Mouse (Mus musculus) cerebellum, postnatal 10 days (tissue): ENCODE data around the gene Rimkla.

Source experiments
- DNase-seq, 2 experiments: peaks; one replicate each; pipeline ENCODE4 v3.0.0; 2021; ENCODE audit warnings: mixed read lengths in 2 of 2

Gene Rimkla

GRCm38 (mm10) chr4:119467720-119468380 is 24.6 kb downstream of the Rimkla start:
- peak; percentile 79 to 85 for DNase-seq

DNA sequence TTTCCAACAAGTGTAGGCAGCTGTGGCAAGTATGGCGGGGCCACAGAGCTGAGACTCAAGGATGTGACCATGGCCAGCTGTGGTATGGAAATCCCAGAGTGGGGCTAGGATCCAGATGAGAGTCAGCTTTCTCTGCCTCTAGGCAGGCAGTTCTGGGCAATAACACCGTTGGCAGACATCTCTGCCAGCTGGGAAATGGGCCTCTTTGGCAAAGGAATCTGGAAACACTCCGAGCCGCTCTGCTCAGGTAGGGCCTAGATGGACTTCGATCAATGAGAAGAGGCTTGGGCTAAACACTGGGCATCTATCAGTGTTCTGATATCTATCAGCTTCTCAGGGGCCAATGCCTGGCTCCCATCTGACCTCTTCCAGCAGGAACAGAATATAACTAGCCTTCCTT is 26.6 kb downstream of the Rimkla start:
- DNase-seq: peak; percentile 62 to 69

GRCm38 (mm10) chr4:119463756-119464419 is 28.5 kb downstream of the Rimkla start:
- DNase-seq: peak; percentile 35 to 36

DNA sequence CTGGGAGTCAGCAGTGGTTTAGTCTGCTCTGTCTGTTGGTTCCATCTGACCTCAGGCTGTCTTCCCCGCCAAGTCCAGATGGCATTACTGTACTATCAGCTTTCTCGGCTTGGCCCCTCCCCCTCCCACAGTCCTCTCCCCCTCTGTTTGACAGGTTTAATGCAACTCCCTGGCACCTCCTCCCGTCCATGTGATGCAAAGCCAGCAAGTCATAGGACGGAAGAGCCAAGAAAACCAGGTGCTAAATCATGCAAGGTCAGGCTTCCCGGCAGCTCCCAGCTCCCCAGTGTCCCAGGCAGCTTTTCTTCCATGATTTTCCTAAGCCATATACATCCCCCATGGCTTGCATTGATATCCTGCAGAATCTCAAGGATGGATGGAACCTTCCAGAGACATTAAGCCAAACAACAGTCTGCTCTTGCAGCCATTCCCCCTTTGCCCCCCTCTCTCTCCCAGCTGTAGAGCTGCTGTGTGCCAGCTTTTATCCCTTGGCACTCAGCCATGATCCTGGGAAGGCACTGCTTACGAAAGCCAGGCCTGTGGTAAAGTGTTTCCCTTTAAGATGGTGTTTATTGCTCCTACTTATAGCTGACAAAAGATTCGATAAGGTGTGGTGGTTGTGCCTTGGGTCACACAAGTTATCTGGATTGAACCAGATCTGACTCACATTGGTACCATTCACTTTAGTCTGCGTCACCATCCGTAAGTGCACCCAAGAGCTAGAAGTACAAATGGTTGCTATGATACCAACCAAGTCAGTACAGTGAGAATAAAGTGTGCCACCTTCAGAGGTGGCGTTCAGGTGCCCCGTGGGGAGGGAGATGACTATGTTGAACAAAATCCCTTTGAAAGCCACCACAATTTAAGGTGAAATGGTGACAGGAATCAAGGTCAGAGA is 29.3 kb downstream of the Rimkla start:
- DNase-seq: peak; percentile 97 to 98

DNA sequence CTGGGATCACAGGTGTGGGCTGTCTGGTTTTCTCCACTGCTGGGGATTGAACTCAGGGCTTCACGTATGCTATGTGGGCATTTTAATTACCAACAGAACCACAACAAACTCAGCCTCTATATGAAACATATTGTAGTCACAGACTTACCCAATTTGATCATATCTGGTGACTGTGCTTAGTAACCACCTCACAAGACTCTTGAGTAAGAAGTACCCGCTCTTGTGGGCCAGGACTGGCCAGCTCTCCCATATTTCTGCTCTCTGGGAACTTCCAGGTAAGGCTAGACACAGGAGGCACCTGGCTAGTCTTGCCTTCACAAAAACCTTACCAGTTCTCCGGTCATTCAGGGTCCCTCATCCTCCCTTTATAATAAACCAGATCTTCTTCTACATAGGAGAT is 30.0 kb downstream of the Rimkla start:
- DNase-seq: no peak

GRCm38 (mm10) chr4:119460728-119461141 is 31.7 kb downstream of the Rimkla start:
- peak; percentile 89 to 90 for DNase-seq

DNA sequence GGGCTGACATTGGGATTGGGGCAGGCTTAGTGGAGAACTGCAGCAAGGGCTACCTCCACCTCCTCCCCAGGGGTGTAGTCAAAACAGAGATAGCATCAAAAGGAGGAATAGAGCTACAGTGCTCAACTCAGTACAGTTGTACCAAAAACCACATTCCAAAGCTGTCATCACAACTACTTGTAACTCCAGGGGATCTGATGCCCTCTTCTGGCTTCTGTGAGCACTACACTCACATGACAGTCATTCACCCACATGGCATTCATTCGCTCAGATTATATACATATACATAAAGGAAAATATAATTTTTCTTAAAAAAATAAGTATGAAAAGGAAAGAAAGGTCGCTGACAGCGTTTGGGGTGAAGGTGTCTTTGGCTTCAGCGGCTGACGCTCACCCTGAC is 32.1 kb downstream of the Rimkla start:
- DNase-seq: peak; percentile 70 to 79

GRCm38 (mm10) chr4:119453533-119453932 is 38.9 kb downstream of the Rimkla start:
- DNase-seq: peak; percentile 30 to 39

GRCm38 (mm10) chr4:119453128-119453527 is 39.3 kb downstream of the Rimkla start:
- no peak for DNase-seq

- DNase-seq: no peak
Measured at GRCm38 (mm10) chr4:119450436-119450835, 42.0 kb downstream of the Rimkla start.

- no peak for DNase-seq
Measured at GRCm38 (mm10) chr4:119447786-119448185, 44.6 kb downstream of the Rimkla start.

- no peak for DNase-seq
Measured at GRCm38 (mm10) chr4:119447261-119447660, 45.2 kb downstream of the Rimkla start.

DNA sequence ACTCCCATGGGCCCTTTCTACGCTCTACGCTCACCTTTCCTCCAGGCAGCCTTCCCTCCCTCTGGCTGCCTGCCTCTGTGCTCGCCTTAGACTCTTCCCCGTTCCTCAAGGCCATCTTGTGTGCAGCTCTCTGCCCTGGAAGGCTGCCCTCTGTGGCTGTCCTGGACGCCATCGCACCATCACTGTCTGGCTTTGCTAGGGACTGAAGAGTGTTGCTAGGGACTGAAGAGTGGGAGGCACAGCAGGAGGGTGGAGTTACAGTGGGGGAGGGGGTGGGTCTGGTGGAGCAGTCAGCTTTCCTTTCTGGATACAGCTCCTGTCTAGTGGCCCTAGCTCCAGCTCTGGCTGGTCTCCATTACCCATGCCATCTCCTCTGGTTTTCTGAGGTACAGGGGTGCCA is 49.9 kb downstream of the Rimkla start:
- DNase-seq: no peak

GRCm38 (mm10) chr4:119441836-119442235 is 50.6 kb downstream of the Rimkla start:
- no peak for DNase-seq

GRCm38 (mm10) chr4:119437936-119438335 is 54.5 kb downstream of the Rimkla start:
- no peak for DNase-seq

DNA sequence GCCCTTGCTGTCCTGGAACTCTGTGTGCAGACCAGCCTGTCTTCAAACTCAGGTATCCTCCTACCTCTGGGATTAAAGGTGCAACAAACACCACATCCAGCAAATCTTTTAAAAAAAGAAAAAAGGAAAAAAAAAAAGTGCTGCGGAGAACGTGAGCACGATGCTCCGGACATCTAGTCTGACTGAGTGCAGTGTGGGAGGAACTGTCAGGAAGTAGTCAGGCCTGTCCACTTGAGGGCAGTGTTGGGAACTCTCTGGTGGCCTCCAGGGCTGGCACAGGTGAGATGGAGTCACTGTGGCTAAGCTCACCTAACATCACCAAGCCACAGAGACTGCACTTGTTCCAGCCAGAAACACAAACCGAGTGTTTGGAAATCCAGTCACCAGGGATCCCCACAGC is 61.8 kb downstream of the Rimkla start:
- peak; percentile 86 to 87 for DNase-seq

DNA sequence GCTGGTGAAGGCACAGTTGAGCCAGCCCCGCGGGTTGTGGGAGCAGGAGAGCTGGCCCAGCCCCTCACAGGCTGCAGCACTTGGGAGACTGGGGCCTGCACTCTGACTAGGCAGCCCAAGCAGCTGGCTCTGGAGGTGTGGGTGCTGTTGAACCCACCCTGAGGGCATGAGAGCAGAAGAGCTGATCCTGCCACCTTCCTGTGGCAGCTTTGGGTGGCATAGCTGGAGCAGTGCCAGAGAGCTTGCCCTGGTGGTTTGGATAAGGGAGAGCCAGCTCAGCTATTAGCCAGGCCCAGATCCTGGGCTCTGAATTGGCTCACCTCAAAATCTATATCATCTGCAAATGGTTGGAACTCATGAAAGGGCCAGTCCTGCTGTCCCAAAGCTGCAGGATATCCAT is 64.7 kb downstream of the Rimkla start:
- peak; percentile 17 to 26 for DNase-seq

- no peak for DNase-seq
Measured at GRCm38 (mm10) chr4:119425601-119426000, 66.8 kb downstream of the Rimkla start.

DNA sequence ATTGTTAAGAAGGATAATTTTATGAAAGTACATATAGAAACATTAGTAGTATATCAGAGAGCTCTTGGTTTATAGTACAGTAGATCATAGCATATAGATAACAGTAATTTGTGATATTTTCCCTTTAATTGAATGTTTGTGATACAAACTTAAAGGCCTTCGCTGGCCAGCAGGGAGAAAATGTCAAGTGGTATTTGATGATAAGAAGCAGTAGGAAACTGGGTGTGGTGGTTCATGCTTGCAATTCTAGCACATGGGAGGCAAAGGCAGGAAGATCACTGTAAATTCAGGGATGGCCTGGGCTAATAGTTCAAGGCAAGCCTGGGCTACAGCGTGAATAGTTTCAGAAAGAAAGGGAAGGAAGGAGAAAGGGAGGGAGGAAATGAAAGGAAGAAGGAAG is 67.4 kb downstream of the Rimkla start:
- no peak for DNase-seq

DNA sequence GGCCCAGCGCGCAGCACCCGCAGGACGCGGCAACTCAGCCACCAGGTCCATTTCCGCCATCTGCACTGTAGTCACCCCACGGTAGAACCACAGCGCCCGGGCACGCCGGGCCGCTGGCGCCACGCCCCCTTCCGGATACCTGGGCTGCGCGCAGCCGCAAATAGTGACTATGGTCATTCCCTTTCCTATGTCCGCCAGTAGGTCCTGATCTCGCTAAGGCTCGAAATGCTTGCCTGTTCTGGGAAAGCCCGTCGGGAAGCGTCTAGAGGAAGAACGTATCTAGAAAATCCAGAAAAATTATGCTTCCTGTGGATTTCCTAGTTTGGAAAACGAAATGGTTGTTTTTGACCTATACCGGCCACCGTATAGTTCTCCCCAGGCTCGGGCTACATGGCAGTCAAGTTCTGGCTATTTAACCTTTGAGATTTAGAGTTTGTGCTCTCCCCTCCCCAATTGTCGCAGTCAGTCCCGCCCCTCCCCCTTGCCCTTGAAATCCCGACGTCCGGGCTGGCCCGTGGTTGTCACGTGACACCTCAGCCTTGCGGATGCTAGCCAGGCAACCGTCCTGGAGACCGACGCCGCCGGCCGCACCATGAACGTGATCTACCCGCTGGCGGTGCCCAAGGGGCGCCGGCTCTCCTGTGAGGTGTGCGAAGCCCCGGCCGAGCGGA is 70.0 kb downstream of the Rimkla start, which contains the start of the genes Ppcs and Zmynd12:
Gene Ppcs, minus strand, starts transcription at position 127 of the 671 bp plus-strand sequence.
Gene Zmynd12, plus strand, starts transcription at position 521 of the 671 bp plus-strand sequence.
- peak; percentile 95 to 96 for DNase-seq

- DNase-seq: peak; percentile 74 to 77
Measured at GRCm38 (mm10) chr4:119421921-119422293, 70.5 kb downstream of the Rimkla start.

- DNase-seq: no peak
Measured at GRCm38 (mm10) chr4:119421191-119421590, 71.2 kb downstream of the Rimkla start.

DNA sequence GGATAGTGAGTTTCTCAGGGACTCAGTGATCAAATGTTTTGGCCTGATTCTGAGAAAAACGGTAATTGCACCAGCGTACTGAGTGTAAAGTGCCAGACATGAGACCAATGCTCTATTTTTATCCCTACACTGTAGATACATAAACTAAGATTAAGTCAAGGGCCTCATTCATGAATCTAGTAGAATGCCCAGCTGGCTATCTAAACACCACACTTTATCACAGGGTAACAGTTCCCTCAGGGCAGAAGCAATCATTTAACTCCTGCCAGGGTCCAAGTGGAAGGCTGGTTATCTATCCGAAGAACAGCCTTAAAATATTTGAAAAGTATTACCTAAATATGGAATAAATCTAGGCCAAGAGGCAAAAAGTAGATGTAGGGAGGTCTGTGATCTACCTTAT is 74.5 kb downstream of the Rimkla start:
- DNase-seq: no peak
